Mouse (Mus musculus): Measurements from ENCODE around the gene Catip. TPM values are rescaled to one million over a fixed set of nuclear protein-coding genes. Genes with fewer than 3 reads are reported as not detected.
A peak's percentile ranks its signal among the peaks of the same experiment; 100 is the strongest.

The Catip gene
- total RNA-seq (2021) (under 1 TPM; 0.29 to 0.34 TPM), polyA plus RNA-seq (2012; rRNA removed) (1.1 and 2.3 TPM in 2 replicates)
- long read RNA-seq, result 0 reads

- H3K9ac ChIP-seq (ENCODE audit: low read depth, low read length), result no peak within 1 kb of the TSS
- H3K79me2 ChIP-seq (replicated peaks; ENCODE audit: control insufficient read depth, insufficient read depth, low read length), result no peaks in the 10 kb centered on the region
- no peak within 1 kb of the TSS for H3K4me3 ChIP-seq
- peak; percentile 66; the same call in 1 of the 2 replicates for TF ChIP-seq EP300 (IDR thresholded peaks at IDR 0.05; ENCODE audit: insufficient read depth, low read depth, low read length)
- peak; percentile 92 for TF ChIP-seq CTCF (IDR thresholded peaks at IDR 0.05)
- TF ChIP-seq POLR2A (IDR thresholded peaks at IDR 0.05; ENCODE audit: insufficient read depth, low read depth, low read length), result no peak
- peak; percentile 72 for DNase-seq
- peaks cover 19% of the 10 kb centered on the region for H3K4me1 ChIP-seq (ENCODE audit: control insufficient read depth, insufficient read depth, low read length)
- intact Hi-C loops (cut with DNase I), result loop anchor here (1.0 to 5.0 kb wide), 6 partner anchors 29 to 157 kb away; partner anchors contain the start of gene Ctdsp1
- WGBS, result 3% methylated on average over 2 of the region's 2 CpGs
- no peaks in the 10 kb centered on the region for H3K27me3 ChIP-seq (ENCODE audit: control insufficient read depth, insufficient read depth, low read length)
- peak within 1 kb of the TSS; percentile 67; the same call in 1 of the 2 replicates for H3K27ac ChIP-seq
- no peaks in the 10 kb centered on the region for H3K36me3 ChIP-seq (ENCODE audit: control insufficient read depth, insufficient read depth, low read length)
Observed at GRCm38 (mm10) chr1:74361812-74362211, at the start of gene Catip. Gene Catip (plus strand): TSS chr1:74362108.

DNA sequence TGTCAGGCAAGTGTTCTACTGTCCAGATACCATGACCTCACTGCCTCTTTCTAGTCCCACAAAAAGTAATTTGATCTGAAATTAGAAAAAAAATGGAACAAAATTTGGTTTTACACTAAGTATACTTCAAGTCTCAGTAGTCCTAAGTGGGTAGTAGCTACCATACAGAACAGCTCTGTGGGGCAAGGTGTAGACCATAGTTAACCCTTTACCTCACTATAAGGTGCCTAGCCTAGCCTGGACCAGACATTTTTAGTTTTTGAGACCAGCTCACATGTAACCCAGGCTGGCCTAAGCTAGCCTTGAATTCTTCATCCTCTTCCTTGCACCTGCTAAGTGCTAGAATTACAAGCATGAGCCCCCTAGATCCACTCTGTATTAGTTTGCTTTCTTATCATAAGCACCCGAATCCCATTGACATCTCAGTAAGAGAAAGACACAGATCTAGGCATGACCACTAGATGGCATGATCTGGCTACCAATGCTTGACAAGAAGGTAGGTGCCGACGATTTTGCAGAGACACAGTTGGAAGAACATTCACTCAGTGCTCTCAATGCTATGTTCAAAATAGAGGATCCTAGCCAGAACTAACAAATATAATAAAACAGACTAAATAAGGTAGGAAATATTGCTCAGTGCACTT lies 48.7 kb upstream of the Catip start:
- H3K79me2 ChIP-seq (replicated peaks; ENCODE audit: control insufficient read depth, insufficient read depth, low read length), result no peaks in the 10 kb centered on the region
- WGBS, result 1% methylated on average over 3 of the region's 3 CpGs
- DNase-seq, result peak in 1 of 2 experiments; percentile 56
- H3K9ac ChIP-seq (ENCODE audit: low read depth, low read length), result no peak overlapping the region
- H3K4me1 ChIP-seq (ENCODE audit: control insufficient read depth, insufficient read depth, low read length), result peaks cover 8% of the 10 kb centered on the region
- H3K27ac ChIP-seq, result no peak overlapping the region
- H3K4me3 ChIP-seq, result no peak overlapping the region
- no peaks in the 10 kb centered on the region for H3K36me3 ChIP-seq (ENCODE audit: control insufficient read depth, insufficient read depth, low read length)
- intact Hi-C loops (cut with DNase I), result loop anchor here (1.0 to 2.0 kb wide), 3 partner anchors 49 to 140 kb away; partner anchors contain the start of gene Catip
- H3K27me3 ChIP-seq (ENCODE audit: control insufficient read depth, insufficient read depth, low read length), result no peaks in the 10 kb centered on the region
- TF ChIP-seq POLR2A (IDR thresholded peaks at IDR 0.05; ENCODE audit: insufficient read depth, low read depth, low read length) (no peak), CTCF (IDR thresholded peaks at IDR 0.05) (peak; percentile 96), EP300 (IDR thresholded peaks at IDR 0.05; ENCODE audit: insufficient read depth, low read depth, low read length) (no peak)

GRCm38 (mm10) chr1:74314796-74315195 lies 47.1 kb upstream of the Catip start:
- TF ChIP-seq POLR2A (IDR thresholded peaks at IDR 0.05; ENCODE audit: insufficient read depth, low read depth, low read length), result no peak
- TF ChIP-seq EP300 (IDR thresholded peaks at IDR 0.05; ENCODE audit: insufficient read depth, low read depth, low read length), result no peak
- TF ChIP-seq CTCF (IDR thresholded peaks at IDR 0.05), result no peak
- DNase-seq, result no peak
- Histone ChIP-seq H3K27ac (peak overlapping the region; percentile 67), H3K36me3 (ENCODE audit: control insufficient read depth, insufficient read depth, low read length) (no peaks in the 10 kb centered on the region), H3K79me2 (replicated peaks; ENCODE audit: control insufficient read depth, insufficient read depth, low read length) (no peaks in the 10 kb centered on the region), H3K4me3 (no peak overlapping the region), H3K27me3 (ENCODE audit: control insufficient read depth, insufficient read depth, low read length) (no peaks in the 10 kb centered on the region), H3K4me1 (ENCODE audit: control insufficient read depth, insufficient read depth, low read length) (peaks cover 8% of the 10 kb centered on the region), H3K9ac (ENCODE audit: low read depth, low read length) (no peak overlapping the region)
- intact Hi-C loops (cut with DNase I), result loop anchor here (2.0 kb wide), 1 partner anchor 16 kb away; no protein-coding TSS in a partner anchor
- 60% methylated on average over 3 of the region's 3 CpGs for WGBS

GRCm38 (mm10) chr1:74316114-74316827 lies 45.6 kb upstream of the Catip start:
- no peak overlapping the region for H3K4me3 ChIP-seq
- no peaks in the 10 kb centered on the region for H3K79me2 ChIP-seq (replicated peaks; ENCODE audit: control insufficient read depth, insufficient read depth, low read length)
- 67% methylated on average over 4 of the region's 4 CpGs for WGBS
- no peaks in the 10 kb centered on the region for H3K36me3 ChIP-seq (ENCODE audit: control insufficient read depth, insufficient read depth, low read length)
- no peak for TF ChIP-seq POLR2A (IDR thresholded peaks at IDR 0.05; ENCODE audit: insufficient read depth, low read depth, low read length)
- no peak overlapping the region for H3K27ac ChIP-seq
- no peak overlapping the region for H3K9ac ChIP-seq (ENCODE audit: low read depth, low read length)
- no peak for DNase-seq
- no peaks in the 10 kb centered on the region for H3K27me3 ChIP-seq (ENCODE audit: control insufficient read depth, insufficient read depth, low read length)
- peaks cover 4% of the 10 kb centered on the region for H3K4me1 ChIP-seq (ENCODE audit: control insufficient read depth, insufficient read depth, low read length)
- intact Hi-C loops (cut with DNase I), result no loop called here

- H3K79me2 ChIP-seq (replicated peaks; ENCODE audit: control insufficient read depth, insufficient read depth, low read length), result no peaks in the 10 kb centered on the region
- H3K27ac ChIP-seq, result no peak overlapping the region
- TF ChIP-seq EP300 (IDR thresholded peaks at IDR 0.05; ENCODE audit: insufficient read depth, low read depth, low read length), result no peak
- TF ChIP-seq CTCF (IDR thresholded peaks at IDR 0.05), result no peak
- no peak for TF ChIP-seq POLR2A (IDR thresholded peaks at IDR 0.05; ENCODE audit: insufficient read depth, low read depth, low read length)
- H3K27me3 ChIP-seq (ENCODE audit: control insufficient read depth, insufficient read depth, low read length), result no peaks in the 10 kb centered on the region
- H3K4me1 ChIP-seq (ENCODE audit: control insufficient read depth, insufficient read depth, low read length), result peaks cover 6% of the 10 kb centered on the region
- H3K4me3 ChIP-seq, result no peak overlapping the region
- H3K9ac ChIP-seq (ENCODE audit: low read depth, low read length), result no peak overlapping the region
- DNase-seq, result no peak
- intact Hi-C loops (cut with DNase I), result no loop called here
- WGBS, result 96% methylated on average over 3 of the region's 3 CpGs
- no peaks in the 10 kb centered on the region for H3K36me3 ChIP-seq (ENCODE audit: control insufficient read depth, insufficient read depth, low read length)
Observed at GRCm38 (mm10) chr1:74318711-74319110, 43.2 kb upstream of the Catip start.

DNA sequence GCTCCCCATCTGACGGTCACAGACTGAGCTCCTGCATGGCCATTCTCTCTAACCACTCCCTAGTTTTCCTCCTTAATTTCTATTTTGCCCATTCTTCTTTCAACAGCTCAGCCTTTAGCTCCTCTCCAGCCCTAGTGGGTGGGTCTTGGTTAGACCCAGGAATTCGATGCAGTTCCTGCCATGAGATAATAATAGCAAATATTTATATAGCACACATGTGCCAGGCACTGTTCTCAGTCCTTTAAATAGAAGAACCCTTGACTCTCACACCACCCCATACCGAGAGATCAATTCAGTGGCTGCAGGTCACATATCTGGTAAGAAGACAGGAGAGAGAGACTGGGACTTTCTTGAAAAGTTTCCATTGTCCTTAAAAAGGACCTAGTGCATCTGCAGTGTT lies 40.5 kb upstream of the Catip start:
- intact Hi-C loops (cut with DNase I), result no loop called here
- Histone ChIP-seq H3K27ac (peak overlapping the region; percentile 26), H3K79me2 (replicated peaks; ENCODE audit: control insufficient read depth, insufficient read depth, low read length) (no peaks in the 10 kb centered on the region), H3K36me3 (ENCODE audit: control insufficient read depth, insufficient read depth, low read length) (no peaks in the 10 kb centered on the region), H3K4me3 (no peak overlapping the region), H3K4me1 (ENCODE audit: control insufficient read depth, insufficient read depth, low read length) (peaks cover 3% of the 10 kb centered on the region), H3K27me3 (ENCODE audit: control insufficient read depth, insufficient read depth, low read length) (no peaks in the 10 kb centered on the region), H3K9ac (ENCODE audit: low read depth, low read length) (no peak overlapping the region)
- 35% methylated on average over 3 of the region's 3 CpGs for WGBS
- no peak for DNase-seq
- TF ChIP-seq CTCF (IDR thresholded peaks at IDR 0.05), result no peak
- TF ChIP-seq EP300 (IDR thresholded peaks at IDR 0.05; ENCODE audit: insufficient read depth, low read depth, low read length), result no peak
- no peak for TF ChIP-seq POLR2A (IDR thresholded peaks at IDR 0.05; ENCODE audit: insufficient read depth, low read depth, low read length)

All from heart, adult 2 months (tissue).